Comparison of ENCODE assay signal across 39 mouse cellular contexts in genomic region chr7:24415261-24415660, GRCm38 (mm10). TPM values are rescaled to one million over a fixed set of nuclear protein-coding genes. Genes with fewer than 3 reads are reported as not detected.
A peak's percentile ranks its signal among the peaks of the same experiment; 100 is the strongest.
DNase-seq lines count a peak whose midpoint lies in the region; ATAC-seq and TF ChIP-seq lines count a peak whose summit lies in the region.
"Had no signal": no experiment of that assay in that cellular context is flagged by ENCODE, and none has a peak within 500 bp of the region (broad histone marks: within the 10 kb centered on the region; RNA-seq: fewer than 3 reads in every experiment).

No protein-coding gene starts in this region.

- H3K9me3 ChIP-seq in liver, postnatal 0 days (ENCODE audit: low read length), result no peaks in the 10 kb centered on the region
- H3K9me3 ChIP-seq in heart, embryonic 13.5 days, result no peaks in the 10 kb centered on the region
- no peaks in the 10 kb centered on the region for H3K9me3 ChIP-seq in heart, postnatal 0 days (replicated peaks; ENCODE audit: control insufficient read depth, low read length)
- H3K9me3 ChIP-seq: forebrain, embryonic 15.5 days; hindbrain, embryonic 15.5 days; limb, embryonic 13.5 days; megakaryocyte, embryonic 14.5 days; midbrain, embryonic 13.5 days; neural tube, embryonic 15.5 days had no signal

- no peak overlapping the region for H3K4me3 ChIP-seq in liver, postnatal 0 days (ENCODE audit: low read depth, low read length)
- no peak overlapping the region for H3K4me3 ChIP-seq in heart, embryonic 13.5 days
- no peak overlapping the region for H3K4me3 ChIP-seq in heart, postnatal 0 days (ENCODE audit: low read depth, low read length)
- H3K4me3 ChIP-seq: forebrain, embryonic 15.5 days; hindbrain, embryonic 10.5 days; hindbrain, embryonic 15.5 days; layer of hippocampus, adult 2 months; left cerebral cortex, adult 2 months; limb, embryonic 13.5 days; liver, embryonic 12.5 days; megakaryocyte, embryonic 14.5 days; midbrain, embryonic 13.5 days; neural tube, embryonic 15.5 days had no signal

- DNase-seq in heart, adult 18-20 months, result peak; percentile 28 to 39
- no peak for DNase-seq in heart, adult 9 months (ENCODE audit: low spot score in 2 of 2)
- no peak for DNase-seq in liver, postnatal 0 days
- DNase-seq in liver, result no peak
- no peak for DNase-seq in heart, postnatal 0 days (ENCODE audit: low spot score)
- DNase-seq in gastrocnemius, postnatal 4 days (ENCODE audit: low spot score in 2 of 2), result no peak
- DNase-seq: adrenal gland, postnatal 14 days; cerebellum, adult 11 months; cerebellum, adult 9-10 months; cerebellum, postnatal 36 days; gastrocnemius, postnatal 36 days; kidney, adult 18-20 months; lung, adult 18-20 months; lung, postnatal 4 days; retina, postnatal 1 day; right cerebral cortex, postnatal 14 days; thymus, adult 18-20 months; thymus, postnatal 36 days had no signal

- no peak for ATAC-seq in liver, postnatal 0 days
- ATAC-seq in heart, embryonic 13.5 days (ENCODE audit: extremely low read depth, insufficient number of reproducible peaks, low FRiP score, low TSS enrichment), result no peak
- peak; percentile 87 for ATAC-seq in heart, postnatal 0 days (ENCODE audit: insufficient read depth, low read depth)
- ATAC-seq: forebrain, embryonic 15.5 days; inflammation-experienced regulatory T-cells, adult 6 months; liver, embryonic 12.5 days; lung, postnatal 0 days; midbrain, embryonic 13.5 days; Patski had no signal

- no peaks in the 10 kb centered on the region for H3K4me1 ChIP-seq in liver, postnatal 0 days (ENCODE audit: insufficient read depth)
- H3K4me1 ChIP-seq in heart, embryonic 13.5 days, result peaks cover 32% of the 10 kb centered on the region
- H3K4me1 ChIP-seq in heart, postnatal 0 days (ENCODE audit: control insufficient read depth, insufficient read depth), result peaks cover 7% of the 10 kb centered on the region
- H3K4me1 ChIP-seq: neural tube, embryonic 15.5 days had no signal

- TF ChIP-seq EP300 in liver, postnatal 0 days (IDR thresholded peaks at IDR 0.05; ENCODE audit: low read depth), result no peak
- peak; percentile 61; the same call in 1 of the 2 replicates for TF ChIP-seq EP300 in heart, postnatal 0 days (IDR thresholded peaks at IDR 0.05; ENCODE audit: low read depth)

- H3K27me3 ChIP-seq in liver, postnatal 0 days (ENCODE audit: insufficient read depth, low read length), result no peaks in the 10 kb centered on the region
- H3K27me3 ChIP-seq in heart, embryonic 13.5 days (replicated peaks), result no peaks in the 10 kb centered on the region
- no peaks in the 10 kb centered on the region for H3K27me3 ChIP-seq in heart, postnatal 0 days (ENCODE audit: control insufficient read depth, insufficient read depth, low read length)
- H3K27me3 ChIP-seq: forebrain, embryonic 15.5 days; hindbrain, embryonic 15.5 days; limb, embryonic 13.5 days; liver, embryonic 12.5 days; megakaryocyte, embryonic 14.5 days; midbrain, embryonic 13.5 days; neural tube, embryonic 15.5 days; Patski had no signal

- H3K4me2 ChIP-seq in liver, postnatal 0 days (ENCODE audit: low read depth, low read length), result no peak overlapping the region
- no peak overlapping the region for H3K4me2 ChIP-seq in heart, embryonic 13.5 days
- no peak overlapping the region for H3K4me2 ChIP-seq in heart, postnatal 0 days (ENCODE audit: low read depth, low read length)
- H3K4me2 ChIP-seq: forebrain, embryonic 15.5 days; hindbrain, embryonic 15.5 days; limb, embryonic 13.5 days; liver, embryonic 12.5 days; midbrain, embryonic 13.5 days; neural tube, embryonic 15.5 days had no signal

- 70% methylated on average over 7 of the region's 7 CpGs for WGBS in liver, postnatal 0 days (ENCODE audit: insufficient replicate concordance)
- 37% methylated on average over 7 of the region's 7 CpGs for WGBS in heart, embryonic 13.5 days
- WGBS in heart, postnatal 0 days, result 37% methylated on average over 7 of the region's 7 CpGs

- H3K9ac ChIP-seq in liver, postnatal 0 days (replicated peaks), result 0 out of 2 replicates have a peak overlapping the region, but pooled peaks have one; percentile 9
- H3K9ac ChIP-seq in heart, embryonic 13.5 days, result peak overlapping the region; percentile 58
- H3K9ac ChIP-seq in heart, postnatal 0 days (replicated peaks; ENCODE audit: low read depth, low read length), result no peak overlapping the region
- H3K9ac ChIP-seq: forebrain, embryonic 15.5 days; hindbrain, embryonic 15.5 days; limb, embryonic 13.5 days; liver, embryonic 12.5 days; midbrain, embryonic 13.5 days; neural tube, embryonic 15.5 days had no signal

- no peak overlapping the region for H3K27ac ChIP-seq in liver, postnatal 0 days (ENCODE audit: low read depth)
- peak overlapping the region; percentile 70 for H3K27ac ChIP-seq in heart, embryonic 13.5 days (replicated peaks)
- H3K27ac ChIP-seq in heart, postnatal 0 days (ENCODE audit: low read depth), result peak overlapping the region; percentile 79
- H3K27ac ChIP-seq: forebrain, embryonic 15.5 days; hindbrain, embryonic 10.5 days; hindbrain, embryonic 15.5 days; layer of hippocampus, adult 2 months; left cerebral cortex, adult 2 months; limb, embryonic 13.5 days; liver, embryonic 12.5 days; midbrain, embryonic 13.5 days; neural tube, embryonic 15.5 days; stomach, postnatal 0 days had no signal

- H3K36me3 ChIP-seq in liver, postnatal 0 days (replicated peaks; ENCODE audit: insufficient read depth, low read length), result peaks cover 15% of the 10 kb centered on the region
- peaks cover 22% of the 10 kb centered on the region for H3K36me3 ChIP-seq in heart, embryonic 13.5 days
- 0 out of 2 replicates have a peak, but pooled peaks cover 10% of the 10 kb centered on the region for H3K36me3 ChIP-seq in heart, postnatal 0 days (replicated peaks; ENCODE audit: control insufficient read depth, insufficient read depth, low read length)

- TF ChIP-seq CTCF in liver, postnatal 0 days (IDR thresholded peaks at IDR 0.05; ENCODE audit: low read depth), result no peak
- no peak for TF ChIP-seq CTCF in heart, postnatal 0 days (IDR thresholded peaks at IDR 0.05; ENCODE audit: low read depth)

RNA-seq across cellular contexts. Expression of gene Smg9, which starts 15.8 kb away (rescaled TPM):
- total RNA-seq in heart, adult 18-20 months (2021), result 1 to 10 TPM; 6.6 to 8.4 TPM
- polyA plus RNA-seq in liver, postnatal 0 days (2015; fragmentation: Nextera tagmentation; extraction: Ambion mirVana), result 8.2 and 8.7 TPM in 2 replicates
- polyA plus RNA-seq in heart, embryonic 13.5 days (2015; fragmentation: Nextera tagmentation; extraction: Ambion mirVana), result 18.1 and 19.3 TPM in 2 replicates
- 15.5 and 30.2 TPM in 2 replicates for total RNA-seq in heart, postnatal 0 days (2014; rRNA removed; ENCODE audit: low replicate concordance)
- polyA plus RNA-seq in heart, postnatal 0 days (2015; fragmentation: Nextera tagmentation; extraction: Ambion mirVana), result 13.1 and 13.5 TPM in 2 replicates
- 10 to 100 TPM; 18.1 to 21.1 TPM for total RNA-seq in gastrocnemius, postnatal 4 days (2021)

RNA-seq across cellular contexts. Expression of gene Irgc1, which starts 36.8 kb away (rescaled TPM):
- total RNA-seq in heart, adult 18-20 months (2021), result not detected
- 0.18 and 0.28 TPM in 2 replicates for polyA plus RNA-seq in liver, postnatal 0 days (2015; fragmentation: Nextera tagmentation; extraction: Ambion mirVana)
- polyA plus RNA-seq in heart, embryonic 13.5 days (2015; fragmentation: Nextera tagmentation; extraction: Ambion mirVana), result not detected in 2 replicates
- total RNA-seq in heart, postnatal 0 days (2014; rRNA removed; ENCODE audit: low replicate concordance), result not detected in 2 replicates
- polyA plus RNA-seq in heart, postnatal 0 days (2015; fragmentation: Nextera tagmentation; extraction: Ambion mirVana), result not detected in 2 replicates
- under 1 TPM; 0.26 to 0.52 TPM for total RNA-seq in gastrocnemius, postnatal 4 days (2021)
- total RNA-seq: adrenal gland, postnatal 14 days; gastrocnemius, adult 18-20 months; gastrocnemius, postnatal 36 days; layer of hippocampus, adult 2 months; layer of hippocampus, postnatal 14 days; MEL; monocyte, adult 5-6 weeks had no signal
- polyA plus RNA-seq: embryonic facial prominence, embryonic 11.5 days; forebrain, embryonic 15.5 days; hindbrain, embryonic 10.5 days; hindbrain, embryonic 15.5 days; inflammation-experienced regulatory T-cells, adult 6 months; kidney, embryonic 16.5 days; limb, embryonic 13.5 days; liver, embryonic 12.5 days; midbrain, embryonic 13.5 days; neural tube, embryonic 15.5 days; Patski had no signal

RNA-seq across cellular contexts. Expression of gene Kcnn4, which starts 45.2 kb away (rescaled TPM):
- total RNA-seq in heart, adult 18-20 months (2021), result 1 to 10 TPM in 1 of 2 experiments, under 1 TPM in 1; 0.69 to 2.4 TPM
- 41.0 and 41.9 TPM in 2 replicates for polyA plus RNA-seq in liver, postnatal 0 days (2015; fragmentation: Nextera tagmentation; extraction: Ambion mirVana)
- 2.9 and 5.3 TPM in 2 replicates for polyA plus RNA-seq in heart, embryonic 13.5 days (2015; fragmentation: Nextera tagmentation; extraction: Ambion mirVana)
- 0.69 and 2.0 TPM in 2 replicates for total RNA-seq in heart, postnatal 0 days (2014; rRNA removed; ENCODE audit: low replicate concordance)
- polyA plus RNA-seq in heart, postnatal 0 days (2015; fragmentation: Nextera tagmentation; extraction: Ambion mirVana), result 0.85 and 0.98 TPM in 2 replicates
- under 1 TPM; 0.61 to 0.93 TPM for total RNA-seq in gastrocnemius, postnatal 4 days (2021)
- polyA plus RNA-seq: Patski had no signal

RNA-seq across cellular contexts. Expression of gene Plaur, which starts 47.0 kb away (rescaled TPM):
- 1 to 10 TPM; 2.6 to 3.4 TPM for total RNA-seq in heart, adult 18-20 months (2021)
- polyA plus RNA-seq in liver, postnatal 0 days (2015; fragmentation: Nextera tagmentation; extraction: Ambion mirVana), result 9.3 and 10.8 TPM in 2 replicates
- 8.3 and 9.8 TPM in 2 replicates for polyA plus RNA-seq in heart, embryonic 13.5 days (2015; fragmentation: Nextera tagmentation; extraction: Ambion mirVana)
- total RNA-seq in heart, postnatal 0 days (2014; rRNA removed; ENCODE audit: low replicate concordance), result 13.1 and 16.0 TPM in 2 replicates
- polyA plus RNA-seq in heart, postnatal 0 days (2015; fragmentation: Nextera tagmentation; extraction: Ambion mirVana), result 6.1 and 6.5 TPM in 2 replicates
- total RNA-seq in gastrocnemius, postnatal 4 days (2021), result 1 to 10 TPM; 2.5 to 3.7 TPM

Comparison
In these comparisons a context has a peak if more than half of its experiments do, and no peak if none do; other contexts are left out.
1. DNase-seq: peak in heart, adult 18-20 months (2 of 2); none in heart, adult 9 months (0 of 2), liver, postnatal 0 days (single experiment), liver (single experiment), heart, postnatal 0 days (single experiment) and gastrocnemius, postnatal 4 days (0 of 2).